Mouse (Mus musculus): Measurements from ENCODE around the gene Tex26. TPM values are rescaled to one million over a fixed set of nuclear protein-coding genes. Genes with fewer than 3 reads are reported as not detected.

The Tex26 gene
- polyA plus RNA-seq, 1 experiment from 2014 or later, result 0.74 TPM

GRCm38 (mm10) chr5:149411509-149412193 is 27.8 kb upstream of the Tex26 start, which contains the start of gene Medag:
Medag (plus strand) TSS chr5:149411749.
- CTCF ChIA-PET, result interaction anchor here (1.1 to 1.7 kb wide), 5 partner anchors 8 to 36 kb away, joined by 3 to 5 read pairs (median 3); no protein-coding TSS in a partner anchor
- in situ Hi-C loops (cut with MboI; ENCODE audit: low pct_unique_long_range_greater_than_20kb), result no loop called here
- POLR2A ChIA-PET, result no interaction called here
- TF ChIP-seq CTCF (IDR thresholded peaks at IDR 0.05), result no peak
- ATAC-seq (peak; percentile 31), DNase-seq (ENCODE audit: low read depth, low spot score) (no peak)
- no peaks in the 10 kb centered on the region for H3K27me3 ChIP-seq

GRCm38 (mm10) chr5:149412194-149412575 is 27.3 kb upstream of the Tex26 start:
- in situ Hi-C loops (cut with MboI; ENCODE audit: low pct_unique_long_range_greater_than_20kb), result no loop called here
- ChIA-PET CTCF (interaction anchor here (1.1 to 1.7 kb wide), 5 partner anchors 8 to 36 kb away, joined by 3 to 5 read pairs (median 3); no protein-coding TSS in a partner anchor), POLR2A (interaction anchor here (0.7 kb wide), 1 partner anchor 12 kb away, joined by 3 read pairs; no protein-coding TSS in a partner anchor)
- no peaks in the 10 kb centered on the region for H3K27me3 ChIP-seq
- no peak for DNase-seq (ENCODE audit: low read depth, low spot score)
- TF ChIP-seq CTCF (IDR thresholded peaks at IDR 0.05), result no peak
- ATAC-seq, result no peak

GRCm38 (mm10) chr5:149412671-149413070 is 26.8 kb upstream of the Tex26 start:
- DNase-seq (ENCODE audit: low read depth, low spot score), result no peak
- in situ Hi-C loops (cut with MboI; ENCODE audit: low pct_unique_long_range_greater_than_20kb), result no loop called here
- H3K27me3 ChIP-seq, result no peaks in the 10 kb centered on the region
- TF ChIP-seq CTCF (IDR thresholded peaks at IDR 0.05), result no peak
- ChIA-PET CTCF (interaction anchor here (1.1 to 2.6 kb wide), 4 partner anchors 9 to 37 kb away, joined by 3 to 10 read pairs (median 4); no protein-coding TSS in a partner anchor), POLR2A (interaction anchor here (0.7 to 1.0 kb wide), 2 partner anchors 11 to 15 kb away, joined by 3 read pairs; no protein-coding TSS in a partner anchor)
- ATAC-seq, result no peak

- TF ChIP-seq CTCF (IDR thresholded peaks at IDR 0.05), result no peak
- POLR2A ChIA-PET, result interaction anchor here (1.1 kb wide), 1 partner anchor 61 kb away, joined by 3 read pairs; no protein-coding TSS in a partner anchor
- DNase-seq (ENCODE audit: low read depth, low spot score), result no peak
- in situ Hi-C loops (cut with MboI; ENCODE audit: low pct_unique_long_range_greater_than_20kb), result loop anchor here (5.0 kb wide), 2 partner anchors 32 to 77 kb away; no protein-coding TSS in a partner anchor
- ATAC-seq, result no peak
- no peaks in the 10 kb centered on the region for H3K27me3 ChIP-seq
- CTCF ChIA-PET, result interaction anchor here (1.3 to 2.6 kb wide), 2 partner anchors 11 to 39 kb away, joined by 6 to 10 read pairs; no protein-coding TSS in a partner anchor
Measured at GRCm38 (mm10) chr5:149414369-149415167, 24.9 kb upstream of the Tex26 start.

GRCm38 (mm10) chr5:149417381-149417780 is 22.1 kb upstream of the Tex26 start:
- peak; percentile 88 for TF ChIP-seq CTCF (IDR thresholded peaks at IDR 0.05)
- ATAC-seq (no peak), DNase-seq (ENCODE audit: low read depth, low spot score) (no peak)
- CTCF ChIA-PET, result interaction anchor here (0.7 to 4.7 kb wide), 10 partner anchors 11 to 378 kb away, joined by 3 to 23 read pairs (median 6); no protein-coding TSS in a partner anchor
- in situ Hi-C loops (cut with MboI; ENCODE audit: low pct_unique_long_range_greater_than_20kb), result loop anchor here (5.0 kb wide), 2 partner anchors 35 to 80 kb away; no protein-coding TSS in a partner anchor
- POLR2A ChIA-PET, result interaction anchor here (1.3 to 1.8 kb wide), 2 partner anchors 11 to 13 kb away, joined by 3 to 4 read pairs; no protein-coding TSS in a partner anchor
- no peaks in the 10 kb centered on the region for H3K27me3 ChIP-seq

- ChIA-PET POLR2A (no interaction called here), CTCF (interaction anchor here (1.2 kb wide), 1 partner anchor 51 kb away, joined by 5 read pairs; no protein-coding TSS in a partner anchor)
- DNase-seq (ENCODE audit: low read depth, low spot score), result no peak
- no peaks in the 10 kb centered on the region for H3K27me3 ChIP-seq
- ATAC-seq, result no peak
- TF ChIP-seq CTCF (IDR thresholded peaks at IDR 0.05), result no peak
- in situ Hi-C loops (cut with MboI; ENCODE audit: low pct_unique_long_range_greater_than_20kb), result no loop called here
Measured at GRCm38 (mm10) chr5:149426525-149426924, 12.9 kb upstream of the Tex26 start.

GRCm38 (mm10) chr5:149427277-149428060 is 12.0 kb upstream of the Tex26 start:
- H3K27me3 ChIP-seq, result no peaks in the 10 kb centered on the region
- TF ChIP-seq CTCF (IDR thresholded peaks at IDR 0.05), result no peak
- DNase-seq (ENCODE audit: low read depth, low spot score), result no peak
- no peak for ATAC-seq
- CTCF ChIA-PET, result interaction anchor here (0.7 to 2.5 kb wide), 4 partner anchors 9 to 52 kb away, joined by 3 to 14 read pairs (median 4); no protein-coding TSS in a partner anchor
- in situ Hi-C loops (cut with MboI; ENCODE audit: low pct_unique_long_range_greater_than_20kb), result no loop called here
- POLR2A ChIA-PET, result interaction anchor here (1.1 to 1.6 kb wide), 2 partner anchors 9 to 14 kb away, joined by 3 to 4 read pairs; no protein-coding TSS in a partner anchor

- CTCF ChIA-PET, result interaction anchor here (0.7 to 2.5 kb wide), 4 partner anchors 10 to 373 kb away, joined by 3 to 14 read pairs (median 3); no protein-coding TSS in a partner anchor
- ATAC-seq (no peak), DNase-seq (ENCODE audit: low read depth, low spot score) (no peak)
- POLR2A ChIA-PET, result interaction anchor here (1.1 to 1.6 kb wide), 2 partner anchors 10 to 15 kb away, joined by 3 to 4 read pairs; no protein-coding TSS in a partner anchor
- H3K27me3 ChIP-seq, result no peaks in the 10 kb centered on the region
- no peak for TF ChIP-seq CTCF (IDR thresholded peaks at IDR 0.05)
- in situ Hi-C loops (cut with MboI; ENCODE audit: low pct_unique_long_range_greater_than_20kb), result no loop called here
Measured at GRCm38 (mm10) chr5:149428347-149428746, 11.1 kb upstream of the Tex26 start.

GRCm38 (mm10) chr5:149428810-149429255 is 10.6 kb upstream of the Tex26 start:
- ATAC-seq, result no peak
- no peak for TF ChIP-seq CTCF (IDR thresholded peaks at IDR 0.05)
- ChIA-PET POLR2A (interaction anchor here (1.6 kb wide), 1 partner anchor 11 kb away, joined by 4 read pairs; no protein-coding TSS in a partner anchor), CTCF (interaction anchor here (0.7 to 2.5 kb wide), 4 partner anchors 10 to 373 kb away, joined by 3 to 14 read pairs (median 3); no protein-coding TSS in a partner anchor)
- no peak for DNase-seq (ENCODE audit: low read depth, low spot score)
- no peaks in the 10 kb centered on the region for H3K27me3 ChIP-seq
- in situ Hi-C loops (cut with MboI; ENCODE audit: low pct_unique_long_range_greater_than_20kb), result no loop called here

Data from Patski (cell line).